Mouse (Mus musculus): Measurements from ENCODE around the gene Focad. TPM values are rescaled to one million over a fixed set of nuclear protein-coding genes. Genes with fewer than 3 reads are reported as not detected.

Focad gene
- polyA plus RNA-seq, 1 experiment, result 29.6 TPM

DNA sequence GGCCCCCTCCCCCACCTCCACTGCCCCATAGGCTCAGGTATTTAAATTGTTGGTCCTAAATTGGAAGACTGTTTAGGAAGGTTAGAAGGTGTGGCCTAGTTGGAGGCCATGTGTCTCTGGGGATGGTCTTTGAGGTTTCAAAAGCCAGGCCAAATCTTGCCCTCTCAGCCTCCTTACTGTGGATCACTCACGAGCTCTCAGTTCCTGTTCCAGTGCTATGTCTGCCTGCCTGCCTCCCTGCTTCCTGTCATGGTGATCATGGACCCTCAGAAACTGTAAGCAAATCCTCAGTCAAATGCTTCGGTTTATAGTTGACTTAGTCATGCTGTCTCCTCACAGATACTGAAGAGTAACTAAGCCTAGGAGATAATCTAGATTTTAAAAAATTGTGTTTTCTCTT lies 364.2 kb downstream of the Focad start:
- TF ChIP-seq CTCF (IDR thresholded peaks at IDR 0.05; ENCODE audit: borderline replicate concordance, insufficient read depth, low read depth, low read length) (no peak), POLR2A (IDR thresholded peaks at IDR 0.05; ENCODE audit: borderline replicate concordance, insufficient read depth, low read length) (no peak)
- WGBS, result 84% methylated on average over 2 of the region's 2 CpGs
- H3K27ac ChIP-seq (ENCODE audit: insufficient read depth, low read length), result no peak overlapping the region
- no peaks in the 10 kb centered on the region for H3K27me3 ChIP-seq (ENCODE audit: control insufficient read depth, insufficient read depth, low read length)
- no peak for DNase-seq
- no peaks in the 10 kb centered on the region for H3K4me1 ChIP-seq (ENCODE audit: control insufficient read depth, insufficient read depth, low read length)
- no peak overlapping the region for H3K4me3 ChIP-seq (replicated peaks; ENCODE audit: insufficient read depth, low read depth, low read length)

Other genes starting within 250 kb of the Focad start
- 24.0 and 25.8 TPM in 2 replicates for gene Mllt3, start 61.3 kb upstream of the Focad start, polyA plus RNA-seq (2012; rRNA removed)

Data from cerebellum, adult 2 months (tissue).